Mouse (Mus musculus) lung, postnatal 10 days (tissue): ENCODE measurements at regions not wholly inside any gene's neighbourhood (a gene's known extent, or its start where the extent isn't known, plus 50 kb on each side); places are given as distances from the start of the nearest gene placed in this dataset.

ENCODE experiments used
- DNase-seq: peaks from one replicate; pipeline ENCODE4 v3.0.0; 2021

GRCm38 (mm10) chr17:88116321-88116720 is 51.2 kb upstream of the Fbxo11 start:
- no peak for DNase-seq

GRCm38 (mm10) chr17:88118714-88119113 is 53.6 kb upstream of the Fbxo11 start:
- DNase-seq, result no peak

GRCm38 (mm10) chr17:88123711-88124110 is 58.6 kb upstream of the Fbxo11 start:
- DNase-seq, result no peak

- DNase-seq, result no peak
Observed at GRCm38 (mm10) chr17:88127126-88127525, 62.0 kb upstream of the Fbxo11 start.

- no peak for DNase-seq
Observed at GRCm38 (mm10) chr17:88131297-88131696, 66.2 kb upstream of the Fbxo11 start.

GRCm38 (mm10) chr17:88131980-88132379 is 66.9 kb upstream of the Fbxo11 start:
- DNase-seq, result no peak

GRCm38 (mm10) chr17:88132601-88133346 is 67.7 kb upstream of the Fbxo11 start:
- peak; percentile 35 for DNase-seq

- DNase-seq, result no peak
Observed at GRCm38 (mm10) chr17:88134546-88134945, 69.5 kb upstream of the Fbxo11 start.

GRCm38 (mm10) chr17:88141538-88141937 is 76.4 kb upstream of the Fbxo11 start:
- DNase-seq, result no peak

GRCm38 (mm10) chr17:88142003-88142402 is 76.9 kb upstream of the Fbxo11 start:
- no peak for DNase-seq

- no peak for DNase-seq
Observed at GRCm38 (mm10) chr17:88142809-88143208, 77.7 kb upstream of the Fbxo11 start.

GRCm38 (mm10) chr17:88143378-88143943 is 78.4 kb upstream of the Fbxo11 start:
- no peak for DNase-seq

- no peak for DNase-seq
Observed at GRCm38 (mm10) chr17:88158550-88158949, 93.5 kb upstream of the Fbxo11 start.

GRCm38 (mm10) chr17:88159212-88159668 is 94.1 kb upstream of the Fbxo11 start:
- no peak for DNase-seq

- DNase-seq, result no peak
Observed at GRCm38 (mm10) chr17:88159851-88160676, 95.0 kb upstream of the Fbxo11 start.

GRCm38 (mm10) chr17:88160677-88161001 is 95.5 kb upstream of the Fbxo11 start:
- no peak for DNase-seq

GRCm38 (mm10) chr17:88161766-88162165 is 96.7 kb upstream of the Fbxo11 start:
- no peak for DNase-seq

GRCm38 (mm10) chr17:88164805-88165204 is 99.7 kb upstream of the Fbxo11 start:
- DNase-seq, result no peak

- DNase-seq, result peak; percentile 33
Observed at GRCm38 (mm10) chr17:88165811-88166210, 100.7 kb upstream of the Fbxo11 start.

- peak; percentile 61 for DNase-seq
Observed at GRCm38 (mm10) chr17:88168262-88169096, 103.4 kb upstream of the Fbxo11 start.

GRCm38 (mm10) chr17:88171606-88172005 is 106.5 kb upstream of the Fbxo11 start:
- peak; percentile 66 for DNase-seq

- DNase-seq, result peak; percentile 38
Observed at GRCm38 (mm10) chr17:88173354-88174032, 108.4 kb upstream of the Fbxo11 start.
